Mouse (Mus musculus): ENCODE measurements around the gene Caskin1. TPM values are rescaled to one million over a fixed set of nuclear protein-coding genes. Genes with fewer than 3 reads are reported as not detected.
"Not testable (repeated sequence)": the region's sequence is repeated elsewhere in the genome, so short reads cannot be mapped to it uniquely, and the experiment has no call there.

Caskin1 gene
- polyA plus RNA-seq, 1 experiment from 2014 or later = 1.8 TPM

DNA sequence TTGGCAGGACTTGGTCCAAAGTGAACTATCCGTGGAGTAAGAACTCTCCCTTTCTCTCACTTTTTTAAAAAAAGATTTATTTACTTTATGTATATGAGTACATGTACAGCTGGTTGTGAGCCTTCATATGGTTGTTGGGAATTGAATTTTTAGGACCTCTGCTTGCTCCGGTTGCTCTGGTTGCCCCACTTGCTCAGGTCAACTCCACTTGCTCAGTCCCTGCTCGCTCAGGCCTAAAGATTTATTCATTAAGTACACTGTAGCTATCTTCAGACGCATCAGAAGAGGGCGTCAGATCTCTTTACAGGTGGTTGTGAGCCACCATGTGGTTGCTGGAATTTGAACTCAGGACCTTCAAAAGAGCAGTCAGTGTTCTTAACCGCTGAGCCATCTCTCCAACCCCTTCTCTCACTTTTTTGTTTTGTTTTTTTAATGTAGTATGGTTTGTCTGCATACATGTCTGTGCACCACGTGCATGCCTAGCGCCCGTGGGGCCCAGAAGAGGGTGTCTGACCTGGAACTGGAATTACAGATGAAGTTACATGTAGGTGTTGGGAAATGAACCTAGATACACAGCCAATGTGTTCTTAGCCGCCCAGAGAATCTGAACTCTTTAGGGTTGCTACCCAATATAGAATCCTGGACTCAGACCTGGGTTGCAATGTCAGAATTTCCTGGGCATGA, 32.7 kb upstream of the Caskin1 start:
- not testable (repeated sequence) for H3K9ac ChIP-seq; H3K36me3 ChIP-seq; H3K27me3 ChIP-seq (replicated peaks); H3K9me3 ChIP-seq
- 0 out of 2 replicates have a peak overlapping the region, but pooled peaks have one; percentile 88 for H3K4me3 ChIP-seq (replicated peaks)
- peaks cover 12% of the 10 kb centered on the region for H3K4me1 ChIP-seq (replicated peaks)
- H3K27ac ChIP-seq = peak overlapping the region; percentile 32; the same call in 1 of the 2 replicates
- peak; percentile 13 for ATAC-seq
- H3K4me2 ChIP-seq (replicated peaks) = peak overlapping the region; percentile 60
- WGBS = 49% methylated on average over 10 of the region's 10 CpGs

DNA sequence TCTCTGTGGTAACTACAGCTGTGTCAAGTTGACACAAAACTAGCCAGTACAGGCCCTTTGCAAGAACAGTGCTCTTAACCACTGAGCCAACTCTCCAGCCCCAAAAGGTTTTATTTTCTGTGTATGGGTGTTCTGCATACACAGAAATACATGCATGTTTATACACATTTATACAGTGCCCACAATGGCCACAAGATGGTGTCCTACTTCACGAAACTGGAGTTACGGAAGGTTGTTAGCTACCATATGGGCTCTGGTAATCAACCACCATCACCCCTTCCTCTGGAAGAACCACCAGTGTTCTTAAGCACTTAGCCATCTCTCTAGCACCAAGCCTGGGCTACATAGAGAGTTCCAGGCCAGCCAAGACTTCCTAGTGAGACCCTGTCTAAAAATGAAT, 26.8 kb upstream of the Caskin1 start:
- ATAC-seq = no peak
- Histone ChIP-seq H3K4me3 (replicated peaks) (no peak overlapping the region), H3K27me3 (replicated peaks) (no peaks in the 10 kb centered on the region), H3K36me3 (no peaks in the 10 kb centered on the region), H3K9me3 (no peaks in the 10 kb centered on the region), H3K27ac (no peak overlapping the region), H3K4me2 (replicated peaks) (no peak overlapping the region), H3K9ac (no peak overlapping the region), H3K4me1 (replicated peaks) (no peaks in the 10 kb centered on the region)
- WGBS = 72% methylated on average over 2 of the region's 2 CpGs

DNA sequence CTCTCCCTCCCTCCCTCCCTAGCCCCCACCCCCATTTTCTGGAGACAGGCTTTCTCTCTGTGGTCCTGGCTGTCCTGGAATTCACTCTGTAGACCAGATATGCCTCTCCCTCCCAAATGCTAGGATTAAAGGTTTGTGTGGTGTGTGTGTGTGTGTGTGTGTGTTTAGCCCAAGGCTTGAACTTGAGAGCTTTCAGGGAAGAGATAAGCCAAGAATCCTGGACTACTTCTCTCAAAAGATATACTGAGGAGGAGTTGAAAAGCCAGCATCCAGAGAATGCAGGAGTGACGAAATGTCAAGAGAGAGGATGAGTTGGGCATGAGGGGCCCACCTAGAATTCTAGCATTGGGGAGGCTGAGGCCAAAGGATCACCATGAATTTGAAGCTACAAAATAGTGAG, 25.5 kb upstream of the Caskin1 start:
- WGBS = 78% methylated on average over 1 of the region's 1 CpGs
- Histone ChIP-seq H3K27me3 (replicated peaks) (no peaks in the 10 kb centered on the region), H3K9ac (no peak overlapping the region), H3K4me3 (replicated peaks) (no peak overlapping the region), H3K4me1 (replicated peaks) (no peaks in the 10 kb centered on the region), H3K9me3 (no peaks in the 10 kb centered on the region), H3K36me3 (no peaks in the 10 kb centered on the region), H3K4me2 (replicated peaks) (no peak overlapping the region), H3K27ac (no peak overlapping the region)
- no peak for ATAC-seq

DNA sequence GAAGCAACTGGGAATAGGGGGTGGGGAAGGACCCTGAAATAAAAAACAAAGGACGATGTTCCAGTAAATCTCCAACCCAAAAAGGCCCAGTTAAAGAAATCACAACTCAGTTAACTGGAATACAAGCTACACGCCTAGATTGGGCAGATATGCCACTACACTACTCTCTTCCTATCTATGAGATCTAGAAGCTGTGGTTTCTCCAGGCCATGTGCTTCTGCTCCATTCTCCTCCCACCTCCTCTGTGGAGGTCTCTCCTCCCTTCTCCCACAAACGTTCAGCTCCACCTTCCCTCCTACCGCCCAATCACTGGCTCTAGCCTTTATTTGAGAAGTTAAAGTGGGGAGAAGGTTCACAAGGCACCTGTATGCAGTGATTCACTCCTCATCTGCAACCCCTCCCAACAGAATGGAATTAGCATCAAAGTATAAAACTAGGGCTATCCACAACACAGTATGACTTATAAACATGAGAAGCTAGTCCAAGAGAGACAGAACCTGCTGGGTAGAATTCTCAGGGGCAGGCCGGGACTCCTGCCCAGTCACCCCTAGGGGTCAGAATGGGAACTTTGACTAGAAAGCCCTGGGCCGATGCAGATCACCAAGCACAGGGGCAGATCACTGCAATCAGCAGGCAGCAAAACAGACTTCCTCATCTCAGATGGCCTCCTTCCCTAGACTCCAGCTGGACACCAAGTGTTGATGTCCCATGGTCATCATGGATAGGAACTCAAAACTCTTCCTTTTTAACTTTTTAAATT, 24.8 kb upstream of the Caskin1 start:
- Histone ChIP-seq H3K9me3 (no peaks in the 10 kb centered on the region), H3K4me3 (replicated peaks) (no peak overlapping the region), H3K27ac (no peak overlapping the region), H3K27me3 (replicated peaks) (no peaks in the 10 kb centered on the region), H3K9ac (no peak overlapping the region), H3K4me2 (replicated peaks) (no peak overlapping the region), H3K36me3 (no peaks in the 10 kb centered on the region), H3K4me1 (replicated peaks) (no peaks in the 10 kb centered on the region)
- 55% methylated on average over 6 of the region's 6 CpGs for WGBS
- ATAC-seq = no peak

DNA sequence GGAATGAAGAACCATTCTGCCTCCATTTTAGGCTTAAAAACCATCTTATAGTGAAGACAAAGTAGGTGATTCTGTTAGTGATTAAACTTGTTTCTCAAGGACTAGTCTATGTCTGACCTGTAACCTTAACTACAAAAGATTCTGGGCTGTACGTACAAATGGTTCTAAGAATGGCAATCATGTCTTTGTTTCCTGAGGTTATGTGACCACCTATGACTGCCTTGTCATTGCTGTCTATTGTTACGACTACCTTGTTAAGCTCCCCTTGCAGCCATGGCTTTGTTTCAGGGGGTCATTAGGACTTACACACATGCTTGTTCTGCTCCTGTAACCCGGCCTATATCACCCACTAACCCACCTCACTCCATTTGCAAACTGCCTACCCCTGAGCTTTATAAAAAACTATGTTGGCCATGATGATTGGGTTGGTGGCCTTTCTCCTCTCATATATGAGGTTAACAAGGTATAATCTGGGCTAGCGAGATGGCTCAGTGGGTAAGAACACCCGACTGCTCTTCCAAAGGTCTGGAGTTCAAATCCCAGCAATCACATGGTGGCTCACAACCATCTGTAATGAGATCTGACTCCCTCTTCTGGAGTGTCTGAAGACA, 19.7 kb upstream of the Caskin1 start:
- Histone ChIP-seq H3K4me1 (replicated peaks) (peaks cover 28% of the 10 kb centered on the region), H3K9me3 (no peaks in the 10 kb centered on the region), H3K9ac (no peak overlapping the region), H3K36me3 (no peaks in the 10 kb centered on the region), H3K27ac (no peak overlapping the region), H3K27me3 (replicated peaks) (no peaks in the 10 kb centered on the region), H3K4me2 (replicated peaks) (no peak overlapping the region), H3K4me3 (replicated peaks) (no peak overlapping the region)
- no peak for ATAC-seq
- 93% methylated on average over 5 of the region's 5 CpGs for WGBS

DNA sequence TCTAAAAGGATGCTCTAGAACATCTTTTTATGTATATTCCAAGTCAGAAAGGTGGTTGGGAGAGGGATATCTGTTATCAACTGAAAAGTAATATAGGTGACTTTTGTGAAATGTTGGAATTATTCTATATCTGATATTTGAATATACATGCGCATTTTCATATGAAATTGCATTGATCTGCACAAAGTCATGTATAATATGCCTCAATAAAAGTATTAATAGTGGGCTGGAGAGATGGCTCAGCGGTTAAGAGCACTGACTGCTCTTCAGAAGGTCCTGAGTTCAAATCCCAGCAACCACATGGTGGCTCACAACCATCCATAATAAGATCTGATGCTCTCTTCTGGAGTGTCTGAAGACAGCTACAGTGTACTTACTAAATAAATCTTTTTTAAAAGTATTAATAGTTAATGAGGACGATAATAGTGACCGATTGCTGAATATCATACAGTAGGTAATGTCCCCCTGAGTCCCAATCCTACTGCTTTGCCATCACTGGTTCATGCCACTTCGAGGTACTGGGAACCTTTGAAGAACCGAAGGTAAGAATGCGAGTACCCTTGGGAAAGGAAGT, 19.0 kb upstream of the Caskin1 start:
- Histone ChIP-seq H3K36me3 (peaks cover 2% of the 10 kb centered on the region; the same call in 1 of the 2 replicates), H3K4me3 (replicated peaks) (peak overlapping the region; percentile 84), H3K27ac (peak overlapping the region; percentile 90), H3K27me3 (replicated peaks) (no peaks in the 10 kb centered on the region), H3K9me3 (no peaks in the 10 kb centered on the region), H3K4me1 (replicated peaks) (peaks cover 34% of the 10 kb centered on the region), H3K4me2 (replicated peaks) (peak overlapping the region; percentile 96), H3K9ac (peak overlapping the region; percentile 62)
- ATAC-seq = no peak
- 19% methylated on average over 7 of the region's 7 CpGs for WGBS

DNA sequence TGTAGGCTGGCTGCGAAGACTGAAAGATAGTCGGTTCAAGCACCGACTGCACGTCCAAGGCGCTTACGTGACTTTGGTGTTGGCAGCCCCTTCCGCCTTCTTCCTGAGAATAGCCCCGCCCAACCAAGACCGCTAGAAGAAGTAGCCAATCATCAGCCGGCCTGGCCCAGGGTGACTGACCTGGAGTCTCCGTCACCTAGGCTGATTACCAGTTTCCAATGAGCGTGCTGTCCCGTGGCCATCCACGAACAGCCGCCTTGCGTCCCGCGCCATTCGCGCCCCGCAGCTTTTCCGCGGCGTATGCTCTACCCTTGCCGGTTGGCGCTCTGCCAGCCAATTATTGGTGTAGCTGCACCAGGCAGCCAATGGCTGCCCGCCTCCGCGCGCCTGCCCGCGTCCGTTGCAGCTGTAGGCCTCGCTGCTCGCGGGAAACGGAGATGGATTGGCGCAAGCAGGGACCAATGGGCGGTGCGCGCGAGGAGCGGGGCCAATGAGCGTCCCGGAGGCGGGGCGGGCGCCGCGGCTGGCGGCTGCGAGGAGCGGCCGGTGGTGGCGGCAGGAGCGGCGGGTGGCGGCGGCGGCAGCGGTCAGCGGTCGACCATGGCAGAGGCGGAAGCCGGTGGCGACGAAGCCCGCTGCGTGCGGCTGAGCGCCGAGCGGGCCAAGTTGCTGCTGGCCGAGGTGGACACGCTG, 18.3 kb upstream of the Caskin1 start, which contains the start of the genes E4f1 and Pgp:
E4f1 (minus strand) TSS at position 404 of the 693 bp plus-strand sequence.
Pgp (plus strand) TSS at position 483 of the 693 bp plus-strand sequence.
- peaks cover 36% of the 10 kb centered on the region for H3K4me1 ChIP-seq (replicated peaks)
- H3K4me2 ChIP-seq (replicated peaks) = peak within 1 kb of the TSS; percentile 96
- WGBS = under 1% methylated on average over 68 of the region's 75 CpGs
- H3K27ac ChIP-seq = peak within 1 kb of the TSS; percentile 90
- H3K27me3 ChIP-seq (replicated peaks) = no peaks in the 10 kb centered on the region
- no peaks in the 10 kb centered on the region for H3K9me3 ChIP-seq
- peak within 1 kb of the TSS; percentile 84 for H3K4me3 ChIP-seq (replicated peaks)
- ATAC-seq = peak; percentile 96
- peak within 1 kb of the TSS; percentile 94 for H3K9ac ChIP-seq
- H3K36me3 ChIP-seq = peaks cover 8% of the 10 kb centered on the region

DNA sequence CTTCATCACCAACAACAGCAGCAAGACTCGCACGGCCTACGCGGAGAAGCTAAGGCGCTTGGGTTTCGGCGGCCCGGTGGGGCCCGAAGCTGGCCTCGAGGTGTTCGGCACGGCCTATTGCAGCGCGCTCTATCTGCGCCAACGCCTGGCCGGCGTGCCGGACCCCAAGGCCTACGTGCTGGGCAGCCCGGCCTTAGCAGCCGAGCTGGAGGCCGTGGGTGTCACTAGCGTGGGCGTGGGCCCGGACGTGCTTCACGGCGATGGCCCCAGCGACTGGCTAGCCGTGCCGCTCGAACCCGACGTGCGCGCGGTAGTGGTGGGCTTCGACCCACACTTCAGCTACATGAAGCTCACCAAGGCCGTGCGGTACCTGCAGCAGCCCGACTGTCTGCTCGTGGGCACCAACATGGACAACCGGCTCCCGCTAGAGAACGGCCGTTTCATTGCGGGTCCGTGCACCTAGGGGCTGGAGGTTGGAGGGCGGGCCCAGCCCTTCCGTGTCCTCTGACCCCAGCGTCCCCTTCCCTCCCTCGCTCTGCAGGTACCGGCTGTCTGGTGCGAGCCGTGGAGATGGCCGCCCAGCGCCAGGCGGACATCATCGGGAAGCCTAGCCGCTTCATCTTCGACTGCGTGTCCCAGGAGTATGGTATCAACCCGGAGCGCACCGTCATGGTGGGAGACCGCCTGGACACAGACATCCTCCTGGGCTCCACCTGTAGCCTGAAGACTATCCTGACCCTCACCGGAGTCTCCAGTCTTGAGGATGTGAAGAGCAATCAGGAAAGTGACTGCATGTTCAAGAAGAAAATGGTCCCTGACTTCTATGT, 17.5 kb upstream of the Caskin1 start:
- H3K4me1 ChIP-seq (replicated peaks) = peaks cover 36% of the 10 kb centered on the region
- no peaks in the 10 kb centered on the region for H3K27me3 ChIP-seq (replicated peaks)
- H3K27ac ChIP-seq = peak overlapping the region; percentile 90
- WGBS = under 1% methylated on average over 68 of the region's 68 CpGs
- peaks cover 15% of the 10 kb centered on the region for H3K36me3 ChIP-seq
- H3K9ac ChIP-seq = peak overlapping the region; percentile 94
- H3K9me3 ChIP-seq = no peaks in the 10 kb centered on the region
- peak overlapping the region; percentile 84 for H3K4me3 ChIP-seq (replicated peaks)
- H3K4me2 ChIP-seq (replicated peaks) = peak overlapping the region; percentile 96
- ATAC-seq = peak; percentile 26

DNA sequence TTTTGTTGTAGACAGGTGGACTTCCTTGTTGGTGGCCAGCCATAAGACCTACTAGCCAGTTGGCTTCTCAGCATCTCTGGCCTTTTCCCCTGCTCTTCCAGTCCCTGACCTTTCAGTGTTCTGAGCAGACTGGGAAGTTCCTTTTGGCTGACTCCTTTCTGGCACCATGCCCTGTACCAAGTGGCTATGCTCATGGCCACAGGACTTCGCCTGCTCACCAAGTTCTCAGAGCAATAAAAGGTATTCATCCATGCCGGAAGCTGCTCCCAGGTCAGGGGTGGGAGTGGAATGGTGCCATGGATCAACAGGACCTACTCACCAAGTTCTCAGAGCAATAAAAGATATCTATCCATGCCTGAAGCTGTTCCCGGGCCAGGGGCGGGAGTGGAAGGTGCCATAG, 15.9 kb upstream of the Caskin1 start:
- 60% methylated on average over 4 of the region's 4 CpGs for WGBS
- ATAC-seq = peak; percentile 41
- peaks cover 22% of the 10 kb centered on the region for H3K36me3 ChIP-seq
- peak overlapping the region; percentile 12; the same call in 1 of the 2 replicates for H3K9ac ChIP-seq
- H3K27me3 ChIP-seq (replicated peaks) = no peaks in the 10 kb centered on the region
- peaks cover 36% of the 10 kb centered on the region for H3K4me1 ChIP-seq (replicated peaks)
- peak overlapping the region; percentile 96 for H3K4me2 ChIP-seq (replicated peaks)
- H3K27ac ChIP-seq = peak overlapping the region; percentile 78
- H3K9me3 ChIP-seq = no peaks in the 10 kb centered on the region
- H3K4me3 ChIP-seq (replicated peaks) = peak overlapping the region; percentile 84

DNA sequence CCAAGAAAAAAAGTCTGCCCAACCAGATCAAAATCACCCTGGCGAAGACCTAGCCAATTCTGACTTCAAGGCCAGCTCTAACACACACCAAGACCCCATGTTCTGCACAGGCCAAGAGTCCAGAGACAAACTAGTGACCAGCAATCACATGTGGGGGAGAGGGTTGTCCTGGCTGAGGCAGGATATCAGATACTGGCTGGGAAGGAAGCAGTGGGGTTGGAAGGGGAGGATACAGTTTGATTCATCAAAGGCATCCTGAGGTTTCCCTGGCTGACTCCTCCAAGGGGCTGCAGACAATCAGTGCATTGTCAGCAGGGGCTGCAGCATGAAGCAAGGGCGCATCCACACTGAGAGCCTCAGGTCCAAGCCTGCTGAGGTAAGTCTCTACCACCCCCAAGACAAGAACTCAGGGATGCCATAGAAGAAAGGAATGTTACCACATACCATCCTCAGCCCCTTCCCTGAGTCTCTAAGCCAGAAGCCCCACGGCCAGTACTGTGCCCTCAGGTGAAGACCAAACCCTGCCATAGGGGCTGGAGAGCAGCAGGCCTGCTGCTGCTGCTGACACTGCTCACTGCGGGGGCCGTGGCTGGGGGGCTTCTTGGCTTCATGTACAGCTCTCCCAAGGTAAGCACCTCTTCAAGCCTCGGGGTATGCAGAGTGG, 14.7 kb upstream of the Caskin1 start, which contains the start of gene Bricd5:
Bricd5 (plus strand) TSS at position 273 of the 664 bp plus-strand sequence.
- peak within 1 kb of the TSS; percentile 12; the same call in 1 of the 2 replicates for H3K9ac ChIP-seq
- H3K27ac ChIP-seq = peak within 1 kb of the TSS; percentile 78
- no peaks in the 10 kb centered on the region for H3K9me3 ChIP-seq
- H3K4me3 ChIP-seq (replicated peaks) = 0 out of 2 replicates have a peak within 1 kb of the TSS, but pooled peaks have one; percentile 84
- no peak for ATAC-seq
- H3K4me2 ChIP-seq (replicated peaks) = peak within 1 kb of the TSS; percentile 96
- 82% methylated on average over 6 of the region's 6 CpGs for WGBS
- peaks cover 44% of the 10 kb centered on the region for H3K4me1 ChIP-seq (replicated peaks)
- peaks cover 22% of the 10 kb centered on the region for H3K36me3 ChIP-seq
- no peaks in the 10 kb centered on the region for H3K27me3 ChIP-seq (replicated peaks)

All from intestine, embryonic 15.5 days (tissue).